Mouse (Mus musculus): ENCODE data around the gene Nfib. TPM values are rescaled to one million over a fixed set of nuclear protein-coding genes. Genes with fewer than 3 reads are reported as not detected.

The Nfib gene
- total RNA-seq, 2 experiments from 2014 or later: 216 to 233 TPM

- no peak for DNase-seq
- intact Hi-C loops (cut with DNase I): no loop called here
Measured at GRCm38 (mm10) chr4:82528978-82529377, 176.6 kb downstream of the Nfib start.

DNA sequence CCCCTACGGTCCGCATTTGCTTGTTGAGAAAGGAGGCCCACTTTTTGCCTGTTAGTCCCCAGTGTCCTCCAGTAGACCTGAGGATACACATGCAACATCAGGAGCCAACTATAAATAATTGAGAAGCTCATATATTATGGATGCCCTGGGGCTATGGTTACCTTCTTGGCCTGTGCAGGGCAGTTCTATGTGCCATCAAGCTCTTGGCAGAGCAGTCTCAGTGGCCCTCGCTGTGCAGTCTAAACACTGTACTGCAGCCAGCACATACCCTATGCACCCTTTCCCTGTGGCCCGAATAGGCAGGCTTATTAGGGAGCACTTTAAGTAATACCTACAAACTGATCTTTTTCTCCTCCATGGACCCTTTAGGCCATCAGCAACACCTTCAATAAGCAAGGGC is 185.6 kb downstream of the Nfib start:
- intact Hi-C loops (cut with DNase I): loop anchor here (10.0 kb wide), 1 partner anchor 415 kb away; no protein-coding TSS in a partner anchor
- no peak for DNase-seq

GRCm38 (mm10) chr4:82518132-82518531 is 187.4 kb downstream of the Nfib start:
- no peak for DNase-seq
- intact Hi-C loops (cut with DNase I): loop anchor here (10.0 kb wide), 1 partner anchor 417 kb away; no protein-coding TSS in a partner anchor

GRCm38 (mm10) chr4:82517311-82517710 is 188.2 kb downstream of the Nfib start:
- DNase-seq: no peak
- intact Hi-C loops (cut with DNase I): loop anchor here (10.0 kb wide), 1 partner anchor 417 kb away; no protein-coding TSS in a partner anchor

- no peak for DNase-seq
Measured at GRCm38 (mm10) chr4:82516211-82516795, 189.2 kb downstream of the Nfib start.

GRCm38 (mm10) chr4:82514921-82515320 is 190.6 kb downstream of the Nfib start:
- DNase-seq: no peak
- intact Hi-C loops (cut with DNase I): loop anchor here (5.0 to 10.0 kb wide), 2 partner anchors 72 to 420 kb away; no protein-coding TSS in a partner anchor

More at GRCm38 (mm10) chr4:82516211-82516795, 189.2 kb downstream of the Nfib start:
- intact Hi-C loops (cut with DNase I): loop anchor here (10.0 kb wide), 1 partner anchor 418 kb away; no protein-coding TSS in a partner anchor

GRCm38 (mm10) chr4:82514373-82514772 is 191.2 kb downstream of the Nfib start:
- DNase-seq: no peak
- intact Hi-C loops (cut with DNase I): loop anchor here (5.0 to 10.0 kb wide), 2 partner anchors 73 to 420 kb away; no protein-coding TSS in a partner anchor

DNA sequence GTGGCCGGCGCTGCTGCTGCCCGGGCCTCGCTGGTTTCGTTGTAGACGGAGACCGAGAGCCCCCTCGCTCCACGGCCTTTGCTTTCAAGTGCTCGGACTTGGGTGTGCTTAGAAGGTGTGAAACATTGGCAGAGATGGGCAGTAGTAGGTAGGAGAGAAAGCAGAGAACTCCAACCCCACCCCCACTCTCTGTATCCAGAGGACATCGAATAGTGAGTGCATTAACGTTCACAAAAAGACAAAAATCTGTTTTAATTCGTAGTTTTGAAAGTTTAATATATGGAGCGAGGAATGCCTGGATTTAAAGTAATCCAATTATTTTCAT is 192.2 kb downstream of the Nfib start:
- no peak for DNase-seq
- intact Hi-C loops (cut with DNase I): loop anchor here (5.0 to 10.0 kb wide), 2 partner anchors 74 to 421 kb away; no protein-coding TSS in a partner anchor

GRCm38 (mm10) chr4:82512743-82513425 is 192.7 kb downstream of the Nfib start:
- DNase-seq: peak; percentile 98
- intact Hi-C loops (cut with DNase I): loop anchor here (5.0 to 10.0 kb wide), 2 partner anchors 74 to 422 kb away; no protein-coding TSS in a partner anchor

DNA sequence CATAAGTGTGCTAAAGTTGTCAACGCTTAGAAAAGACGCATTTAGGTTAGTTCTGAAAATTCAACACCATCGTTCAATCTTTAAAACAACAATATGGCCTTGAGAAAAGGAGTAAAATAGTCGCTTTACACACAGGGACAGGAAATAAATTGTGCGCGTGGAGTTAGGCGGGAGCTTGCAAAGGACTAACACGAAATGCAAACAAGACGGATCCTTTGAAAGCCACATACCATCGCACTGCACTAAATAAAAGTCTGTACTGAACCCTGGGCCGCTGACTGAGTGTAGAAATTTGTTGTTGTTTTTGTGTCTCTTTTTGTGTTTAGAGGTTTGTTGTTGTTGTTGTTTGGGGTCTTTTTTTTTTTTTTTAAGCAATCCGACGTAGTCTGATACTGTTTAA is 193.2 kb downstream of the Nfib start:
- intact Hi-C loops (cut with DNase I): loop anchor here (5.0 to 10.0 kb wide), 2 partner anchors 75 to 422 kb away; no protein-coding TSS in a partner anchor
- no peak for DNase-seq

- intact Hi-C loops (cut with DNase I): loop anchor here (5.0 to 10.0 kb wide), 2 partner anchors 76 to 423 kb away; no protein-coding TSS in a partner anchor
- DNase-seq: peak; percentile 89
Measured at GRCm38 (mm10) chr4:82511524-82511923, 194.0 kb downstream of the Nfib start.

GRCm38 (mm10) chr4:82511001-82511513 is 194.5 kb downstream of the Nfib start:
- intact Hi-C loops (cut with DNase I): loop anchor here (5.0 to 10.0 kb wide), 2 partner anchors 76 to 424 kb away; no protein-coding TSS in a partner anchor
- no peak for DNase-seq

GRCm38 (mm10) chr4:82509771-82510170 is 195.8 kb downstream of the Nfib start:
- DNase-seq: no peak
- intact Hi-C loops (cut with DNase I): loop anchor here (5.0 to 10.0 kb wide), 4 partner anchors 78 to 425 kb away; no protein-coding TSS in a partner anchor

GRCm38 (mm10) chr4:82509166-82509767 is 196.3 kb downstream of the Nfib start:
- no peak for DNase-seq
- intact Hi-C loops (cut with DNase I): loop anchor here (10.0 kb wide), 2 partner anchors 106 to 204 kb away; no protein-coding TSS in a partner anchor

- no peak for DNase-seq
- intact Hi-C loops (cut with DNase I): loop anchor here (10.0 kb wide), 2 partner anchors 107 to 203 kb away; no protein-coding TSS in a partner anchor
Measured at GRCm38 (mm10) chr4:82508281-82508687, 197.3 kb downstream of the Nfib start.

DNA sequence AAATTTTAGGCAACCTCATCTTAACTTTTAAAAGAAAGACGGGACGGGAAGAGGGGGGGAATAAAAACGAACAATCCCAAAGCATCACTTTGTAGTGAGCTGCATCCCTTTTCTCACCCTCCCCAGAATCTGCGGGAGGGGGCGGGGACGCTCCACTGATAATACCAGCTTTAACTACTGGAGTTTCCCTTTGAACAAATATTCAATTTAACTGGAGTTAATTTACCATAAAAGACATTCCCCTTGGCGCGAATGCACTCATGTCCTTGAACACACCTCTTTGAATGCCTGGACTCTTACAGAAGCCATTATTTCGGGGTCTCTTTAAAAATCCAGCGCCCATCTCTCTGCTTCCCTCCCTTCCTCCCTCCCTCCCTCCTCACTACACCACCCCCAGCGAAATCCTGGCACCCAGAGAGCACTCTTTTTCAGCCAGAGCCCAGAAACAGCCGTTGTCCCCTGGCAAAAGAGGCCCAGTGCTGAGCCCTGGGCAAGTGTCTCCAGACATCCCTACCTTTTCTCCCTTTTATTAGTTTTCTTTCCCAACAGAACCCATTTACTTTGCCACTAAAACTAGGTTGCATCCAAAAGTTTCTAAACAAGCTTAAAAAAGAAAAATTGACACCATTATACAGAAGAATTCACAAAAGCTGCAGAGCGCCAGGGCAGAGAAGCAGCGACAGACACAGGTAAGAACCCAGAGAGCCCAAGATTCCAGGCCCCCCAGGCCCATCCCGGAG is 197.8 kb downstream of the Nfib start:
- intact Hi-C loops (cut with DNase I): loop anchor here (10.0 kb wide), 2 partner anchors 107 to 203 kb away; no protein-coding TSS in a partner anchor
- DNase-seq: peak; percentile 78

GRCm38 (mm10) chr4:82506731-82507331 is 198.7 kb downstream of the Nfib start:
- peak; percentile 77 for DNase-seq
- intact Hi-C loops (cut with DNase I): loop anchor here (10.0 kb wide), 2 partner anchors 108 to 202 kb away; no protein-coding TSS in a partner anchor

- peak; percentile 93 for DNase-seq
- intact Hi-C loops (cut with DNase I): loop anchor here (10.0 kb wide), 2 partner anchors 109 to 201 kb away; no protein-coding TSS in a partner anchor
Measured at GRCm38 (mm10) chr4:82506081-82506730, 199.3 kb downstream of the Nfib start.

Data from left cerebral cortex, postnatal 4 days (tissue).